Mouse (Mus musculus) CD4-positive naive resting alpha-beta T cell, adult 57 days (primary cell): ENCODE data around the gene Stx5a. TPM values are rescaled to one million over a fixed set of nuclear protein-coding genes. Genes with fewer than 3 reads are reported as not detected.

ENCODE experiments used
- total RNA-seq: library from RNA; stranded (reverse); gene quantifications from one replicate; pipeline ENCODE4 v1.2.4, GENCODE M21; 2023

The Stx5a gene
- 251 TPM for total RNA-seq

DNA sequence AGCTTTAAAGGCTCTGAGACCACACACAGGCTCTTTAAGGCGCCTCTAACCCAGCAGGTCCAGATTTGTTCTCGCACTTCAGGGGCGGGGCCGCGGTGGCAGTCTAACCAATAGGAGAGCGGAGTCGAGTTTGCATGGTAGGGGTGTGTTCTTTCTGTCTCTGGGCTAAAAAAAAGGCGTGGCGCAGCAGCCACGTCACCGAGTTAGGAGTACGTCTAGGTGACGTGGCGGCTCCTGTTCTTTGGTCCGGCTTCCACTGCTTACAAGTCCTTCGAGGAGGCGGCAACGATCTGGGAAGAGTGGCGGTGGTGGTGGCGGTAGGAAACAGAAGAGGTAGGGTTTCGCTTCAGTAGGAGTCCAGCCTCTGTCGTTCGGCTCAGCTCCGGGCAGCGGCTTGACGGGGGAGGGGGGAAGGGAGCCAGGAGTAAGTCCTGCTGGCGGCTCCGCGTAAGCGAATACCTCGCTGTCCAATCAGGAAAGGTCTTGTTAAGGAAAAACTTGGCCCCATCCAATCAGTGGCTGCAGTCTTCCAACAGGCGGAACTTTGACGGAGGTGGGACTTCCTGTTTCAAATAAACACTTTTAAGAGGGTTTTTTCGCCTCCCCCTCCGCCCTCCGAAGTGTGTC, at the start of gene Stx5a:
Stx5a (plus strand) TSS at position 171 of the 627 bp plus-strand sequence.

DNA sequence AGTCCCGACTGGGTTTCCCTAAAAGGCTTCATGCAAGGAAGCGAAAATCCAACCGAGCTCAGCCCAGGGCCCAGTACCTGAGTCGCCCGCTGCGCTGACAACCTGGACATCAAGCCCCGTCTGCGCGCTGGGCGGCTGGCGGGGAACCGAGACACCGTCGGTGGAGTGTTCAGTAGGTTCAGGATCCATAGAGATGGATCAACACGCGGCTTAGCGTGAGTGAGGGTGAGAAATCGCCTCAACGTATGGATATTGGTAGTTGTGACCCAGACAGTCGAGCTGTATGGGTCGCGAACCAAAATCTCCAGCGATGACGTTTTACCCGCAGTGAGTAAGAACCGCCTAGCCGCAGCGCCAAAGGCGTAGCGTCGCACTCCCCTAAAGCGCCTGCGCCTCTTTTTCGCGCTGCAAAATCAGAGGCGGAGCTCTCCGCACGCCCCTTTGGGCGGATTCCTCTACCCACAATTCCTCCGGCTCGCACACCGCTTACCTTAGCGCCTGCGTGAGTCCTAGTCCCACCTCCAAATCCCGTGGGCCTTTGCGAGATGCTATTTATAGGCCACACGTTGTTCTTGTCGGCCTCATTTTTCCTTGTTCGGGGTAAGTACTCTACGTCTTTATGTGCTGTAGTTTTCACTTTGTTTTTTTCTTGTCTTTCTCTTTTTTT, 18.2 kb upstream of the Stx5a start, which contains the start of gene Slc3a2:
Slc3a2 (minus strand) TSS at position 463 of the 667 bp plus-strand sequence.

DNA sequence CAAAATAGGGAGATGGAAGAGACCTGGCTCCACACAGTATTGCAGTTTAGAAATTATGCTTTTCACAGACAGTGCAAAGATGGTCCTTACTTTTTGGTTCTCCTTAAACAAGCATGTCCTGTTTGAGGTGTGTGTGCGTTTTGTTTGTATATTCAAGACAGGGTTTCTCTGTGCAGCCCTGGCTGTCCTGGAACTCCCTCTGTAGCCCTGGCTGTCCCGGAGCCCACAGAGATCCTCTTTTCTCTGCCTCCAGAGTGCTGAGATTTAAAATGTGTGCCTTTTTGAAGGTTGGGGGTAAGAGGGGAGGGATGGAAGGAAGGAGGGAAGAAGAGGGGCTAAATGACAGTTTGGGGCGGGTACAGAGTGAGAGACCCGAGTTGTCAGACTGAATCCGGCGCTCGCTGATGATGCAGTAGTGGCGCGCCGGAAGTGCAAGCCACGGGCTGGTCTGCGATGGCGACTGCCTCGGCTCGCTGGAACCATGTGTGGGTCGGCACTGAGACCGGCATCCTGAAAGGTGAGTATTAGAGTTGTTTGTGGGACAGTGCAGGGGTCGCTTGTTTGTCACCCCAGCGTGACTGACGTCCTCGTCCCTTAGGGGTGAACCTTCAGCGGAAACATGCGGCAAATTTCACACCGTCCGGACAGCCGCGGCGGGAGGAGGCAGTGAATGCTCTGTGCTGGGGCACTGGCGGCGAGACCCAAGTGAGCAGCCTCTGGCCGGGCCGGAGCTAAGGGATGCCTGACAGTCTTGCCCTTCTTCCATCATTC, 5.6 kb upstream of the Stx5a start, which contains the start of gene Wdr74:
Wdr74 (plus strand) TSS at position 439 of the 771 bp plus-strand sequence.

DNA sequence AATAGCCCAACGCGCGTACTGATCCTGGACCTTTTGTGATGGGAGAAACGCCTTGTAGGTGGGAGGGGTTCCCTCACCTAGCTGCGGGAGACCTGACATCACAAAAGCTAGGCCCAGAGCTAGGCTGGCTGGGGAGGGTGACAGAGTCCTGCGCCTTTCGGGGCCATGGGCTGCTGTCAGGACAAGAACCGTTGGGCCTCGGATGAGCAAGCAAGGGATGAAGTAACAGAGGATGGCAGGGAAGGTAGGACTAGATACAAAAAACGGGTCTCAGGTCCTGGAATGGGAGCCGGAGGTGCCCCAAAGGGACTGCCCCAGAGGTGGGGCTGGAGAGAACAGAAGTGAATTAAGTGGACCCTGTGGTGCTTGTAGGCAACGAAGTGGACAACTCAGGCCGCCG, 610 bp upstream of the Stx5a start, which contains the start of gene 1700092M07Rik:
1700092M07Rik (plus strand) TSS at position 116 of the 400 bp plus-strand sequence.

DNA sequence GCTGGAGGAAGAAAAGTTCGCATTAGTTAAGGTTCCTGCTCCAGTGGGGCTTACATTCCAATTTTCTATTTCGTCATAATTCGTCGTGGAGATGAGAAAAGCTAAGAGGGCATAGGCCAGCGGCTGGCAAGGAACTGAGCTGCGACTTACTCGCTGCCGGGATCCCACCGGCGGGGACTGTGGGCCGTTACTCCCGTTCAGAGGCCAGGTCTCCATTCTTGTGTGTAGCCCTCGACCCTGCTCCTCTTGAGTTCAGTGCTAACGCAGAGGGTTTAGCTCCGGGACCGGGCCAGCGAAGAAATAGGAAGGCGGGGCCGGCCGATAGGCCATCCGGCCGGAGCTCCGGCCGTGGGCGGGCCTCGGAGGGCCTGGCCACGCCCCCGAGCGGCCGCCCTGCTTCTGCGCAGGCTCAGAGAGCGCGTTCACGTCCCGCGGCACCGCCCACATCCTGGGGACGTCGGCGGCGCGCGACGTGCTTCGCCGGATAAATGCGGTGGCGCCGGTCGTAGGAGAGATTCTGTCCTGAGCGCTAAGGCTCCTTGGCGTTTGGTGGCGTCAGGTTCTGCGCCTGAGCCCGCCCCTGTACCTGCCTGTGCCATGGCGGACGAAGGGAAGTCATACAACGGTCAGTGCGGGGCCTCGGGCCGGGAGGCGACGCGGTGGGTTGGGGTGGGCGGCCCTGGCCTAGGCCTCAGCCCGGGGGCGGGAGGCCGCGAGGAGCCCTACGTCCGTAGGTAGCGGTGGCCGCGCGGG, 15.6 kb downstream of the Stx5a start, which contains the start of gene Nxf1:
Nxf1 (plus strand) TSS at position 439 of the 753 bp plus-strand sequence.

DNA sequence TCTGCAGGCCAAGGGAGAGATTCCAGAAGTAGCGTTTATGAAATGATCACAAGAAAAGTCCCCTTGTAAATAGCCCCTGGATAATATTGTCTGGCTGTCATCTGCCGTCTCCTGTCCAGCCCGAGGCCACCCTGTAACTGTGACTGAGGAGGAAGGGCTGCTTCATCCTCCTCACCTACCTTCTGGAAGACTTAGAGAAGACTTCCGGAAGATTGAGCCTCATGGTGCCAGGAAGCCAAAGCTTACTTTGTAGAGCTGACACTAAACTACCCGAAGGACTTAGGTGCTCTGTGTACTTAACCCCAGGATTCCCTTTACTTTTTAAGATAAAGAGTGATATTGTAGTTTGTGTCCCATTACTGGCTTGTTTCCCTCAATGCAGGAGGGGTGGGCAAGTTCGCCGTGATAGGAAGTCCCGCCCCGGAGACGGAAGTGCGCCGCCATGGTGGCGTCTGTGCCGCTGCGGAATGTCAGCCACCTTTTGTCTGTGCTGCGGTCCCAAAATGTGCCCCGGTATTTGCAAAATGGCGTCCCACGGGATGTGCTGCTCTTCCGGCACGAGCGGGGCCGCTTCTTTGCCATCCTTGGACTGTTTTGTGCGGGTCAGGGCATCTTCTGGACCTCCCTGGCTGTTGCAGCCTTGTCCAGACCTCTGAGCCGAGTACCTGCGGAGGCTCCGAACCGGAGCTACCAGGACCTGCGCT, 29.5 kb downstream of the Stx5a start, which contains the start of gene Tmem223:
Tmem223 (plus strand) TSS at position 430 of the 704 bp plus-strand sequence.

DNA sequence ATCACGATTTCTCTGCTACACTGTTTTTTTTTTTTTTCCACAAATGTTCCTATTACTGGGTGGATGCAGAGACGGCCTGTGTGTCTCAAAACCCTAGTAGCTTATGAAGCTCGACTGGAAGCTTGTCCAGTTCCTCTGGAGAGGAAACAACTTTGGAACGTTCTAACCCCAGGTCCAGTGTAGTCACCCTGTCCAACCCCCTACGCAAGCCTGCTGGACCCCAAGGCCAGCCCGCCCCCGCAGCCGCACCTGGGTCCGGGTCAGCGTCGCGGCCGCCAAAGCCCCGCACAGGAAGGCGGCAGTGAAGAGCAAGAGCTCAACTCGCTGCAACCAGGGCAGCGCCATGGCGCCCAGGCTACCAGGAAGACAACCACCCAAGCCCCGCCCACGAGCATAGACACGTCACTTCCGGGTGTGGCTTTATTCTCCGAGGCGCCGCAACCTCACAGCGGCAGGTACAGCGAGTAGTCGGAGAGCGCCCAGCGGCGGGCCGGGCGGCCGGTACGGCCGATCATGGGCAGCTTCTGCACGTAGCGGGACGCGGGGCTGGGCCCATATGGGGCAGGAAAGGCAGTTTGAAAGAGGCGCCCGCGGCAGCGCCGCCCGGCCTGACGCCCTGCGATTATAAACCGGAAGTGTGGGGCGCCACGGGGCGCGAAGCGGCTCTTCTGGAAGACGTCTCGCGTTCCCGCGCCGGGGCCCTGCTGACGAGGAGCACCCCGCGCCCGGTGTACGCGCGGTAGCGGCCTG, 33.0 kb downstream of the Stx5a start, which contains the start of gene Tmem179b:
Tmem179b (minus strand) TSS at position 382 of the 750 bp plus-strand sequence.

DNA sequence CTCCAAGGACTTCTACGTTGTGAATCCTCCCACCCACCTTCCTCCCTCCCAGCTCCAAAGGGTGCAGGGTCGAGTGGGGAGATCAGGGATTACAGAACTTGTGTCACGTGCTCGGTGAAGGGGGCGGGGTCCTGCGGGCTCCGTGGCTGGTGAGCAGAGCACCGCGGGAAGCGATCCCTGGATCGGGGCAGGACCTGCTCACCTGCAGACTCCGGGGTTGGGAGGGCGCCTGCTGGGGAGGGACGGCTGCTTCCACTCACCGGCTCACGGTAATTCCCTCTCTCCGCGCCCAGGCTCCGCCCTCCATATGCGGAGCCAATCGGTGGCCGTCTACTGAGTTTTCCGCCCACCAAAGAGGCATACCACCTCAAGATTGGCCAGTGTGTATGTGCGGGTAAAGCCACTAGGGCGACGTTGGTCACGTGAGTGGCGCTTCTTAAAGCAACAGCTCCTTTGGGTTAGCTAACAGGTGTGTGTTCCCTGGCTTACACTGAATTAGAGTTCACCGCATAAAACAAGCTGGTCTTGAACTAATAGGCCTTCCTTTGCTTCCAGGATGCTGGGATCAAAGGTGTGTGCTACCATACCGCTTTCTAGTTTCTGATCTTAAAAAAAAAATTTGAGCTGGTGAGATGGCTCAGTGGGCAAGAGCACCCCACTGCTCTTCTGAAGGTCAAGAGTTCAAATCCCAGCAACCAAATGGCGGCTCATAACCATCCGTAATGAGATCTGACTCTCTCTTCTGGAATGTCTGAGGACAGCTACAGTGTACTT, 45.0 kb downstream of the Stx5a start, which contains the start of gene Taf6l:
Taf6l (minus strand) TSS at position 410 of the 774 bp plus-strand sequence.

DNA sequence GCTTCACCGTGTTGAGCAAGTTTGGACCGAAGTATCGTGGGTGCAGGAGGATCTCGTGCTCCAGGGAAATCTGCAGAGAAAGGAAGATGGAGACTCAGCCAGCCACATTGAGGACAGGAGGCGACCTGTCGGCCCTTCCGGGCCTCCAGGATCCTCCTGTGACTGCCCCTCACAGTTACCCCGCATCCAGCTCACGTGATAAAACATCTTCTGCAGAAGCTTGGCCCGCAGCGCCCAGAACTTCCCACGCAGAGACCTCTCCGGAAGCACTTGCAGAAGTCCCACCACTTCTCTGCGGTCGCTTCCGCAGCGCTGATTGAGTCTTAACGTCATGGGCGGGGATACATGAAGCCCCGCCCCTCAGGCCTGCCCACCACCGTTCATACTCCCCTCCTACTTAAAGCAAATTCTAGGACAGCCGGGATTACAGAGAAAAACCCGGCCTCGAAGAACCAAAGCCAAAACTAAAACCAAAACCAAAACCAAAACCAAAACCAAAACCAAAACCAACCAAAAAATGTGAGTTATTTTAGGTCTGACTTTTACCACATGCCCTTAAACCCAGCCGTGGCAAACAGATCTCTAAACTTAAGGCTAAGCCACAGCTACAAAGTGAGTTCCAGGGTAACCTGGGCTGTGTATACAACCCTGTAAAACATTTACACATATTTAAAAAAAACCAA, 57.2 kb downstream of the Stx5a start, which contains the start of gene Polr2g:
Polr2g (minus strand) TSS at position 314 of the 683 bp plus-strand sequence.

DNA sequence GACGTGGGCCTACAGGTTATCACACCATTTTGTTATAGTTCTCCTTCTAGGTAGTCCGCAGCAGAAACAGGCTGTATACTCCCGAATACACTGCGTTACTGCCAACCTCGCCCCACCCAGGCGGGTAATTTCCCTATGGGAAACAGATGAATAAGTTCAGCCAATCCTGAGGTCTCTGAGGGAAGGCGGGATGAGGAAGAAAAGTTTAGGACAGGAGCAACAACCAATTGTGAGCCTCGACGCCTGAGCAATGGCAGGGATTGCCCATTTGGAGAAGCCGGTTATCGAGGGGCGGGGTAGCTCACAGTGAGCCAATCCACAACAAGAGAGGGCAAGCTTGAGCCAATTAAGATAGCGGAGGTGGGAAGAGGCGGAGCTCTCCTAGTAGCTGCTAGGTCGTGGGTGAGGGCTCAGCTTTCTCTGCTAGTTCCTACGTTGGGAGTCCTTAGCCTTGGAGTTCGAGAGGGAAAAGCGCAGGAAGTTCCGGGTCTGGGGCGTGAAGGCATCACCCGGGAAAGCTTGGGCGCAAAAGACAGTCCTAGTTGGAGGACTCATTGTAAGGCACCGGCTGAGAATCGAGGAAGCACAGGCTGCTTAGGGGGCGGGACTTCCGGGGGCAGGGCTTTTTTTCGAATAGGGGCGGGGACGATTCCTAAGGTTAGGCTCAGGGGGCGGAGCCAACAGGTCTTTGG, 61.1 kb downstream of the Stx5a start, which contains the start of gene Zbtb3:
Zbtb3 (plus strand) TSS at position 426 of the 692 bp plus-strand sequence.

Other genes with a start within 250 kb of the Stx5a start
- not detected for gene Slc22a8, start 150.2 kb upstream of the Stx5a start, total RNA-seq
- not detected for gene Slc22a6, start 123.4 kb upstream of the Stx5a start, total RNA-seq
- not detected for gene Chrm1, start 77.6 kb upstream of the Stx5a start, total RNA-seq
- 174 TPM for gene Slc3a2, start 18.0 kb upstream of the Stx5a start, total RNA-seq
- gene Wdr74, start 5.6 kb upstream of the Stx5a start, total RNA-seq: 92.0 TPM
- 7.7 TPM for gene 1700092M07Rik, start 695 bp upstream of the Stx5a start, total RNA-seq
- gene Nxf1, start 15.7 kb downstream of the Stx5a start, total RNA-seq: 533 TPM
- gene Tmem223, start 29.6 kb downstream of the Stx5a start, total RNA-seq: 39.0 TPM
- gene Tmem179b, start 33.1 kb downstream of the Stx5a start, total RNA-seq: 68.8 TPM
- 10.7 TPM for gene Taf6l, start 45.0 kb downstream of the Stx5a start, total RNA-seq
- 62.8 TPM for gene Polr2g, start 57.2 kb downstream of the Stx5a start, total RNA-seq
- 0.77 TPM for gene Zbtb3, start 61.1 kb downstream of the Stx5a start, total RNA-seq
- gene Ttc9c, start 77.9 kb downstream of the Stx5a start, total RNA-seq: 25.7 TPM
- 104 TPM for gene Hnrnpul2, start 78.6 kb downstream of the Stx5a start, total RNA-seq
- gene AC129217.1, start 88.4 kb downstream of the Stx5a start, total RNA-seq: 8.5 TPM
- gene Bscl2, start 96.1 kb downstream of the Stx5a start, total RNA-seq: 39.8 TPM
- gene Gng3, start 97.8 kb downstream of the Stx5a start, total RNA-seq: not detected
- 1.0 TPM for gene Lrrn4cl, start 109.4 kb downstream of the Stx5a start, total RNA-seq
- 118 TPM for gene Ubxn1, start 130.1 kb downstream of the Stx5a start, total RNA-seq
- gene Uqcc3, start 139.5 kb downstream of the Stx5a start, total RNA-seq: 36.8 TPM
- gene Lbhd1, start 142.3 kb downstream of the Stx5a start, total RNA-seq: 15.5 TPM
- not detected for gene Gm49403, start 142.5 kb downstream of the Stx5a start, total RNA-seq
- gene 1810009A15Rik, start 147.4 kb downstream of the Stx5a start, total RNA-seq: 28.3 TPM
- gene Gm49416, start 147.5 kb downstream of the Stx5a start, total RNA-seq: not detected
- 21.0 TPM for gene Ints5, start 151.6 kb downstream of the Stx5a start, total RNA-seq
- gene Ganab, start 156.7 kb downstream of the Stx5a start, total RNA-seq: 133 TPM
- gene B3gat3, start 179.0 kb downstream of the Stx5a start, total RNA-seq: 47.9 TPM
- 4.2 TPM for gene Rom1, start 187.9 kb downstream of the Stx5a start, total RNA-seq
- gene Eml3, start 188.1 kb downstream of the Stx5a start, total RNA-seq: 81.1 TPM
- gene Mta2, start 200.5 kb downstream of the Stx5a start, total RNA-seq: 190 TPM
- 37.9 TPM for gene Tut1, start 212.4 kb downstream of the Stx5a start, total RNA-seq
- 593 TPM for gene Eef1g, start 225.6 kb downstream of the Stx5a start, total RNA-seq
- gene Ahnak, start 247.9 kb downstream of the Stx5a start, total RNA-seq: 73.0 TPM